Mouse (Mus musculus): ENCODE measurements around the gene Abca1. TPM values are rescaled to one million over a fixed set of nuclear protein-coding genes. Genes with fewer than 3 reads are reported as not detected.

The Abca1 gene
- total and polyA plus RNA-seq, 3 experiments = 4.2 to 23.5 (median 13.1) TPM

DNA sequence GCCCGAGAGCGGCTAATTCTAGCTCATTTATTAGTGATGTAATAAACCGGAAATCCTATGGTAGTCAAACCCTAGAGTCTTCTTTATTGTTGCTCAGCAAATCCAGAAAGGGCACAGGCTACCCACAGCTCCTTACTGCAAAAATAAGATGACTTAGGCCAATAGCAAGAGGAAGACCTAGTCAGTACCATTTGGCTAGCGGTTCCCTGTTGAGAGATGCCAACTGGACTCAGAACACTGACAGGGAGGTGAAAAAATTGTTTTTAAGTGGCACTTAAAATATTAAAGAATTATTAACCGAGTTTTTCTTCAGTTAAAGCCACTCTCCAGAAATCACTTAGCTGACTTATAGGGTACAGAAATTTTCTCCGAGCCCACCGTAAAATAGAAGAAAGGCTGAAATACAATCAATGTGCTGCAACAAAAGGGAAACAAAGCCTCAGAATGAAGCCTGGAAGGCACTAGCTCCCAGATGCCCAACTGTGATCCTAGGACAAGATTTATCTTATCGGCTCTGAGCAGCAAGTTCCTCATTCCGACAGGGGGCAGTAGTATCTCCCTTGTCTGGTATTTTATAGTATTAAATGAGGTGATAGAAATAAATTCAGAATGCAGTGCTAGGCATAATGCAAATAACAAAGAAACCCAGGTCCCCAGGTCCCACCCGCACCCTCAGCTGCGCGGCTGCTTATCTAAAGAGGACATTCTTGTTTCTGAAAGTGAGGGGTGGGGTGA is 14.1 kb downstream of the Abca1 start:
- H3K79me2 ChIP-seq (replicated peaks; ENCODE audit: control insufficient read depth, insufficient read depth, low read length) = peaks cover 10% of the 10 kb centered on the region
- H3K9ac ChIP-seq (ENCODE audit: low read depth, low read length) = no peak overlapping the region
- no peak for DNase-seq
- no peak overlapping the region for H3K4me3 ChIP-seq
- 74% methylated on average over 12 of the region's 12 CpGs for WGBS
- intact Hi-C loops (cut with DNase I) = no loop called here
- peaks cover 8% of the 10 kb centered on the region; the same call in 1 of the 2 replicates for H3K36me3 ChIP-seq (ENCODE audit: control insufficient read depth, insufficient read depth, low read length)
- H3K27ac ChIP-seq = no peak overlapping the region
- TF ChIP-seq EP300 (IDR thresholded peaks at IDR 0.05; ENCODE audit: insufficient read depth, low read depth, low read length) (no peak), POLR2A (IDR thresholded peaks at IDR 0.05; ENCODE audit: insufficient read depth, low read depth, low read length) (no peak), CTCF (IDR thresholded peaks at IDR 0.05) (peak; percentile 62)
- H3K27me3 ChIP-seq (ENCODE audit: control insufficient read depth, insufficient read depth, low read length) = no peaks in the 10 kb centered on the region
- H3K4me1 ChIP-seq (ENCODE audit: control insufficient read depth, insufficient read depth, low read length) = peaks cover 14% of the 10 kb centered on the region

DNA sequence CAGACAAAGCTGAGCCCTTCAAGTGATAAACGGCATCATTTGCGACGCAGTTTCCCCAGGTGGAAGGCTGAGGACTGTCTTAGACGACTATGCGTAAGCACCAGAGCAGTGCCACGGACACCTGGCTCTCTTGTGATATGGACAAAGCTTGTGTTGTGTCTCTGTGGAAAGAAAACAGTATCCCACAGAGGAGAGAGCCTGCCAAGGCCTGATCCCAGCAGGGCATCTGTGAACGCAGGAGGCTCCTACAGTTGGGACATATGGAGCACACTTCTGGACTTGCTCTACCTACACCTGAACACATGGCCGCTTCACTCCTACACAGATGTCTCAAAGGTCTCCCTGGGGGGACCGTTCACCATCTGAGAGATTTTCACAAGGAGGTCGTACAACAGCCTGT is 15.1 kb downstream of the Abca1 start:
- Histone ChIP-seq H3K79me2 (replicated peaks; ENCODE audit: control insufficient read depth, insufficient read depth, low read length) (peaks cover 6% of the 10 kb centered on the region), H3K27ac (no peak overlapping the region), H3K9ac (ENCODE audit: low read depth, low read length) (no peak overlapping the region), H3K4me1 (ENCODE audit: control insufficient read depth, insufficient read depth, low read length) (peaks cover 17% of the 10 kb centered on the region), H3K36me3 (ENCODE audit: control insufficient read depth, insufficient read depth, low read length) (peaks cover 10% of the 10 kb centered on the region; the same call in 1 of the 2 replicates), H3K27me3 (ENCODE audit: control insufficient read depth, insufficient read depth, low read length) (no peaks in the 10 kb centered on the region), H3K4me3 (no peak overlapping the region)
- WGBS = 87% methylated on average over 10 of the region's 10 CpGs
- no peak for TF ChIP-seq CTCF (IDR thresholded peaks at IDR 0.05)
- TF ChIP-seq EP300 (IDR thresholded peaks at IDR 0.05; ENCODE audit: insufficient read depth, low read depth, low read length) = no peak
- no peak for TF ChIP-seq POLR2A (IDR thresholded peaks at IDR 0.05; ENCODE audit: insufficient read depth, low read depth, low read length)
- DNase-seq = no peak
- intact Hi-C loops (cut with DNase I) = no loop called here

DNA sequence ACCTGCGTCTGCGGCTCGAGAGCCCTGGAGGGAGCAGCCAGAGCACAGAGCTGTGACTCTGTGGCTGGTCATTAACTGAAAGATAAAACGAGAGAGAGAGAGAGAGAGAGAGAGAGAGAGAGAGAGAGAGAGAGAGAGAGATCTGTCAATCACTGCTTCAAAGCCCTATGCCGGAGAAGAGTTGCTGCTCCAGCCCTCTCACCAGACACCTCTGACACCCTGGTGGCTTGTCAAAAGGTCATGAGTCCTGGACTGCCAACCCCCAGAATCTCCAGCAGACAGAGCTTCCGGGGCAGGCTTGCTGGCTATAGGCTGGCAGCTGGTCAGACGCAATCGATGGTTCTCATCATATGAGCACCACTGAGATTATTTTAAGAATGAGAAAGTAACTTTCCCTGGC is 15.7 kb downstream of the Abca1 start:
- peaks cover 14% of the 10 kb centered on the region for H3K4me1 ChIP-seq (ENCODE audit: control insufficient read depth, insufficient read depth, low read length)
- H3K27me3 ChIP-seq (ENCODE audit: control insufficient read depth, insufficient read depth, low read length) = no peaks in the 10 kb centered on the region
- 58% methylated on average over 8 of the region's 8 CpGs for WGBS
- H3K36me3 ChIP-seq (ENCODE audit: control insufficient read depth, insufficient read depth, low read length) = peaks cover 12% of the 10 kb centered on the region
- intact Hi-C loops (cut with DNase I) = no loop called here
- H3K9ac ChIP-seq (ENCODE audit: low read depth, low read length) = no peak overlapping the region
- peaks cover 3% of the 10 kb centered on the region for H3K79me2 ChIP-seq (replicated peaks; ENCODE audit: control insufficient read depth, insufficient read depth, low read length)
- TF ChIP-seq POLR2A (IDR thresholded peaks at IDR 0.05; ENCODE audit: insufficient read depth, low read depth, low read length) (no peak), EP300 (IDR thresholded peaks at IDR 0.05; ENCODE audit: insufficient read depth, low read depth, low read length) (no peak), CTCF (IDR thresholded peaks at IDR 0.05) (no peak)
- H3K4me3 ChIP-seq = no peak overlapping the region
- DNase-seq = no peak
- no peak overlapping the region for H3K27ac ChIP-seq

DNA sequence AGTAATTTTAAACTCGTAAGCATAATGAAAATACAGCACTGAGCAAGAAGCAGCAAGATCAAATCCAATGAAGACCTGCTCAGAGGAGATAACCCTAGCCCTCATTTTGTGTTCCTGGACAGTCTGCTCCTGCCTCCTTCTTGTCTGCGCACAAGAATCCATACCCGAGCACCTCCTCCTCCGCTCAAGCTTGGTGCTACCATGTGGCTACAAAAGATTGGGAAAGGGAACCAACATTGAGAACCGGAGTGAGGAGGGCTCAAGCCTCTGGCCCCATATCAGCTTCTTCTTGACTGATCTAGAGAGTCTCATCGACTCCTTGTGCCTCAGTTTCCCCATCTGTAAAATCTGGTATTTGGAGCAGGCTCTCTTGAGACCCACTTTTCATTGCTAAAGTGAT is 19.0 kb downstream of the Abca1 start:
- H3K79me2 ChIP-seq (replicated peaks; ENCODE audit: control insufficient read depth, insufficient read depth, low read length) = no peaks in the 10 kb centered on the region; the same call in 1 of the 2 replicates
- H3K4me3 ChIP-seq = no peak overlapping the region
- H3K9ac ChIP-seq (ENCODE audit: low read depth, low read length) = no peak overlapping the region
- no peak overlapping the region for H3K27ac ChIP-seq
- peaks cover 22% of the 10 kb centered on the region for H3K36me3 ChIP-seq (ENCODE audit: control insufficient read depth, insufficient read depth, low read length)
- DNase-seq = no peak
- no peak for TF ChIP-seq EP300 (IDR thresholded peaks at IDR 0.05; ENCODE audit: insufficient read depth, low read depth, low read length)
- no peak for TF ChIP-seq POLR2A (IDR thresholded peaks at IDR 0.05; ENCODE audit: insufficient read depth, low read depth, low read length)
- TF ChIP-seq CTCF (IDR thresholded peaks at IDR 0.05) = no peak
- H3K27me3 ChIP-seq (ENCODE audit: control insufficient read depth, insufficient read depth, low read length) = no peaks in the 10 kb centered on the region
- 98% methylated on average over 6 of the region's 6 CpGs for WGBS
- intact Hi-C loops (cut with DNase I) = no loop called here
- peaks cover 8% of the 10 kb centered on the region for H3K4me1 ChIP-seq (ENCODE audit: control insufficient read depth, insufficient read depth, low read length)

DNA sequence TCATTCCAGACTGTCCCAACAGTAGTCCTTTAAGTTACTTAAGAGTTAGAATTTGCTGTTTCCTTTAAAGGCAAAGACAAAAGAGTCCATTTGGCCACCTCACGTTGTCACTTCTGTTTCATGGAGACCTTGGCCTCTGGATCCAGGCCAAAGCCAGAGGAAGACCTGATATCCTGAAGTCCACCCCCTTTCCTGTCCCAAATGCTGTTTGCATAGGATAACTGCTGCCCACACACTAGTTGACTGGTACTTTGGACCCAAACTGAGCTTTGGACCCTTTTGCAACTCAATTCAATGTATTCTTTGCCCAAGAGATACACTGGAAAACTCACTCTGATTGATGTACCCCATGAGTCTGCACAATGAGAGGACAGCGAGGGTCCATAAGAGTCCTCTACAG is 20.2 kb downstream of the Abca1 start:
- Histone ChIP-seq H3K27me3 (ENCODE audit: control insufficient read depth, insufficient read depth, low read length) (no peaks in the 10 kb centered on the region), H3K9ac (ENCODE audit: low read depth, low read length) (no peak overlapping the region), H3K4me3 (no peak overlapping the region), H3K79me2 (replicated peaks; ENCODE audit: control insufficient read depth, insufficient read depth, low read length) (peaks cover 2% of the 10 kb centered on the region; the same call in 1 of the 2 replicates), H3K36me3 (ENCODE audit: control insufficient read depth, insufficient read depth, low read length) (peaks cover 22% of the 10 kb centered on the region), H3K4me1 (ENCODE audit: control insufficient read depth, insufficient read depth, low read length) (peaks cover 13% of the 10 kb centered on the region), H3K27ac (no peak overlapping the region; the same call in 1 of the 2 replicates)
- intact Hi-C loops (cut with DNase I) = loop anchor here (2.0 kb wide), 1 partner anchor 13 kb away; no protein-coding TSS in a partner anchor
- no peak for DNase-seq
- TF ChIP-seq POLR2A (IDR thresholded peaks at IDR 0.05; ENCODE audit: insufficient read depth, low read depth, low read length) = no peak
- TF ChIP-seq EP300 (IDR thresholded peaks at IDR 0.05; ENCODE audit: insufficient read depth, low read depth, low read length) = no peak
- TF ChIP-seq CTCF (IDR thresholded peaks at IDR 0.05) = no peak
- WGBS = 66% methylated on average over 2 of the region's 2 CpGs

DNA sequence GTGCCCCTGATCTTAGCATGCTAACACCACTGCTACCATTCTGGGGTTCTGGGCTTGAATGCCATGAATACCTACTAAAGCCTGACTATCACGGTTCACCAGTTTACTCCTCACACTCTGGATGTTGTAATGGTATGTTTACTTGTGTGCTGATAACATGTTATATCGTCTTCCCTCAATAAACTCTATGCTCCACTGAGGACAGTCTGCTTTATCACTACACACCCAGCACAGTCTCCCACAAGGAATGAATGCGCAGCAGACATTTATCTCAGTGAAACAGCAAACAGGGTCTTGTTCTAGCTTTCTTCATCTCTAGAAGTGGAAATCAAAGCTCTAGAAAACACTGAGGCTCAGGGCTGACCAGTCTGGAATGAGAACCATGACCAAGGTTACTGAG is 20.7 kb downstream of the Abca1 start:
- Histone ChIP-seq H3K27me3 (ENCODE audit: control insufficient read depth, insufficient read depth, low read length) (no peaks in the 10 kb centered on the region), H3K4me1 (ENCODE audit: control insufficient read depth, insufficient read depth, low read length) (peaks cover 13% of the 10 kb centered on the region), H3K27ac (peak overlapping the region; percentile 38), H3K36me3 (ENCODE audit: control insufficient read depth, insufficient read depth, low read length) (peaks cover 22% of the 10 kb centered on the region), H3K9ac (ENCODE audit: low read depth, low read length) (no peak overlapping the region), H3K79me2 (replicated peaks; ENCODE audit: control insufficient read depth, insufficient read depth, low read length) (peaks cover 2% of the 10 kb centered on the region; the same call in 1 of the 2 replicates), H3K4me3 (no peak overlapping the region)
- WGBS = 73% methylated on average over 3 of the region's 3 CpGs
- no peak for DNase-seq
- intact Hi-C loops (cut with DNase I) = loop anchor here (2.0 kb wide), 1 partner anchor 14 kb away; no protein-coding TSS in a partner anchor
- TF ChIP-seq POLR2A (IDR thresholded peaks at IDR 0.05; ENCODE audit: insufficient read depth, low read depth, low read length) (no peak), EP300 (IDR thresholded peaks at IDR 0.05; ENCODE audit: insufficient read depth, low read depth, low read length) (no peak), CTCF (IDR thresholded peaks at IDR 0.05) (no peak)

Data from heart, adult 2 months (tissue).